Mouse (Mus musculus) cerebellum, adult 2 months (tissue): ENCODE results near the gene Dscam.

Source experiments
- CTCF ChIP-seq: fragments of 200-500 bp; IDR thresholded peaks from 2 replicates; pipeline ENCODE4 v1.5.1; 2011; ENCODE audit warnings: low read depth, mild to moderate bottlenecking, control low read depth, low read length, moderate library complexity, borderline replicate concordance; ENCODE audit not compliant: insufficient read depth
- POLR2A ChIP-seq: fragments of 200-500 bp; IDR thresholded peaks from 2 replicates; pipeline ENCODE4 v1.6.1; 2011; ENCODE audit warnings: low read length, control low read depth, borderline replicate concordance; ENCODE audit not compliant: insufficient read depth

DNA sequence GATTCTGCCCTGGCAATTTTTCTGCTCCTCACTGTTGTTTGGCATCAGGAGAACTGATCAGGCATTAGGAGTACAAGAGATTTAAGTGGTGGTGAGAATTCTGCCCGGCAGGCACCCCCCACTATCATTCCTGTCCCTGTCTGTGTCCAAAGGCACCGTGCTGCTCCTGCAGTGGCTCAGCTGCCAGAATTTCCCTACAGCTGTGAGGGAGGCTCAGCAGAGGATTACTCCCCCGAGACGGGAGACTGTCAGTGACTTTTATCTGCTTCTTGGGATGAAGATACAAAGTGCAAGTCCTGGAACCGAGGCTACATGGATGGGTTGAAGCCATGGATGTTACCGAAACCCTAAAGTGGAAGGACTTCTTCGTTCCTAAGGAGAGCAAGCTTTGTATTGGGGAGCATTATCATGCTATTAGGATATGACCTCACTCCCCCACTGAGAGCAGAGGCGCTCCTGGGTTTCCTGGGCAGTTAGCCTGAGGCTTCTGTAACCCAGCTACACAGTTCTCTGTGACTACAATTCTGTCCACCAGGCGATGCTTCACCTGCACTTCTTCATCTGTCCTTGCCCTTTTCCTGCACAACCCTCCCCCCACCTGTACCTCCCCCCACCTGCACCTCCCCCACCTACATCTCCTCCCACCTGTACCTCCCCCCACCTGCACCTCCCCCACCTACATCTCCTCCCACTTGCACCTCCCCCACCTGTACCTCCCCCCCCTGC lies 412.8 kb downstream of the Dscam start:
- no peak for TF ChIP-seq POLR2A
- no peak for TF ChIP-seq CTCF
